Mouse (Mus musculus) hindbrain, embryonic 14.5 days (tissue): ENCODE data around the gene Relt. TPM values are rescaled to one million over a fixed set of nuclear protein-coding genes. Genes with fewer than 3 reads are reported as not detected.
"Not testable (repeated sequence)": the region's sequence is repeated elsewhere in the genome, so short reads cannot be mapped to it uniquely, and the experiment has no call there.

Experiments used
- ATAC-seq: fragments of 200-750 bp; cut with Nextera tagmentation; 2 replicates; pipeline ENCODE4 v1.8.0; 2017; ENCODE audit warnings: moderate number of reproducible peaks, mild to moderate bottlenecking, moderate TSS enrichment, moderate library complexity; ENCODE audit not compliant: low FRiP score
- DNase-seq: peaks from one replicate; pipeline ENCODE4 v3.0.0-alpha.2; 2015; ENCODE audit warnings: low spot score
- H3K27ac ChIP-seq: fragments of 300-500 bp; sonication (generic); 2 replicates; pipeline ENCODE4 v1.5.1; 2014; ENCODE audit warnings: mild to moderate bottlenecking, moderate library complexity
- H3K27me3 ChIP-seq: fragments of 300-500 bp; sonication (generic); 2 replicates; pipeline ENCODE4 v1.6.1; 2014; ENCODE audit warnings: mild to moderate bottlenecking, low read length, mixed read lengths; ENCODE audit not compliant: control insufficient read depth, insufficient read depth
- H3K36me3 ChIP-seq: fragments of 300-500 bp; sonication (generic); replicated peaks from 2 replicates; pipeline ENCODE4 v1.6.1; 2014; ENCODE audit not compliant: control insufficient read depth, insufficient read depth
- H3K4me1 ChIP-seq: fragments of 300-500 bp; sonication (generic); replicated peaks from 2 replicates; pipeline ENCODE4 v1.6.1; 2014; ENCODE audit warnings: antibody characterized with exemption, low read length, mixed read lengths; ENCODE audit not compliant: control insufficient read depth, insufficient read depth
- H3K4me2 ChIP-seq: fragments of 300-500 bp; sonication (generic); replicated peaks from 2 replicates; pipeline ENCODE4 v1.6.1; 2014; ENCODE audit warnings: mild to moderate bottlenecking, moderate library complexity
- H3K4me3 ChIP-seq: fragments of 300-500 bp; sonication (generic); replicated peaks from 2 replicates; pipeline ENCODE4 v1.5.1; 2014; ENCODE audit warnings: mild to moderate bottlenecking, low read length
- H3K9ac ChIP-seq: fragments of 300-500 bp; sonication (generic); 2 replicates; pipeline ENCODE4 v1.6.1; 2014
- H3K9me3 ChIP-seq: fragments of 300-500 bp; sonication (generic); 2 replicates; pipeline ENCODE4 v1.6.1; 2016; ENCODE audit warnings: low read length; ENCODE audit not compliant: control insufficient read depth
- WGBS: fragments of 180-500 bp; shearing (Covaris S2); extraction: QIAGEN DNeasy Blood & Tissue Kit; methylation state at CpG from one replicate; pipeline ENCODE4 v1.1.7; 2014; 5-methylcytosine and 5-hydroxymethylcytosine counted together
- polyA plus RNA-seq: library from polyadenylated mRNA; unstranded; fragments of >200 nt; fragmentation: Nextera tagmentation; extraction: Ambion mirVana; gene quantifications from 2 replicates; pipeline ENCODE4 v1.2.1, GENCODE M21; 2014

The Relt gene
- polyA plus RNA-seq, 1 experiment from 2014 or later, result 5.0 TPM

DNA sequence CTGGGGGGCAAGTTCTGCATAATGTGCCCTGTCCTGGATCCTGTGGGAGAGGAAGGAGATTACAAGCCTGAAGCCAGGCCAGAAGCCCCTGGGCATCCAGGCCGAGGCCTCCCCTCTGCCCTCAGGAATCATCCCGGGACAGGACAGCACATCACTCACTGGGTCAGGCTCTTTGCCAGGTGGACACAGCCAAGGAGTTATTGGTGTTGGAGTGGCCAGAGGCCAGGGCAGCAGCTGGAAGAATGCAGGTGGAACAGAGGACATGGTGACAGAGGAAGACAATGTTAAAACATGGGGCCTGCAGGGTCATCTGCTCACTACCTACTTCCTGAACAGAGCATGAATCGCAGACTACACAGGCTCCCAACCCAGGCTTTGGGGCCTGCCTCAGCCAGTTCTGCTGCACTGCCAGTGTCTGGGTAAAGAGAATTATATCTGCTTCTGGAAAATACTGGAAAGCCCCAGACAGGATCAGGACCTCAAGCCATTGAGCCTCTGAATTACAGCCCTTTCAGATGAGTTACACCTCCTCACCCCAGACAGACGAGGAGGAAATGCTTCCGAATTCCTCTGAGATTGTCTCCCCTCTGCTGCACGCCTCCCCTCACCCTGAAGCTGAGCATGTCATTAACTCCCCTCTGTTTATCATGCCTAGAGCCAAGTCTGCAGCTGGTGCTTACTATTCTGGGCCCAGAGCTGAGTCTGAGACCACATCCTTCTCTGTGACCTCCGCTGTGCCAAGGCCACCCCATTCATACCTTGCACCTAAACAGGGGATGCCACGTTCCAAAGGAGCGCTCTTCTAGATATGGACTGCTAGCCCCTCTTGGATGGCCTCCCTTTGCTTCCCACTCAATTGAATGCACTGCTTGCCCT is 11.5 kb downstream of the Relt start:
- H3K4me3 ChIP-seq, result no peak overlapping the region
- H3K9ac ChIP-seq, result peak overlapping the region; percentile 26; the same call in 1 of the 2 replicates
- no peak for DNase-seq
- no peaks in the 10 kb centered on the region for H3K36me3 ChIP-seq
- 67% methylated on average over 9 of the region's 9 CpGs for whole genome bisulfite sequencing
- no peaks in the 10 kb centered on the region for H3K27me3 ChIP-seq
- H3K4me2 ChIP-seq, result no peak overlapping the region
- peaks cover 10% of the 10 kb centered on the region for H3K4me1 ChIP-seq
- H3K9me3 ChIP-seq, result no peaks in the 10 kb centered on the region
- H3K27ac ChIP-seq, result peak overlapping the region; percentile 52; the same call in 1 of the 2 replicates
- ATAC-seq, result 0 out of 2 replicates have a peak, but pooled peaks have one; percentile 5

DNA sequence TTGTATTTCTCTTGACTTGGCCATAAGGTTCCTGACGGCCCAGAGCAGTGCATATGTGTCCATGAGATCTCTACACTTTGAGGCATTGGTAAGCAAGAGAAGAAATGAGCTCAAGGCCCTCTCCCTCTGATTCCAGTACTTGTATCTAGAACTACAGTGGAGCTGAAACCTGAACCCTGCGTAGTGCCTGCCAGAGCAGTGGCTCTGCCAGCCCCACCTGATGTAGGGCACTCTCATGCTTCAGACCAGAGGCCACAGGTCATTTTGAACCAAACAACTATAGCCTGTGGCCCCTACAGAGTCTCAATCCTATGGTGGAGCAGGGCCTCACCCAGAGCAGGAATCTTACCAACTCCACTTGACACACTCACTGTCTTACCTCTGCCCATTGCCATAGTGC is 13.7 kb downstream of the Relt start:
- 97% methylated on average over 2 of the region's 2 CpGs for WGBS
- Histone ChIP-seq H3K4me2 (no peak overlapping the region), H3K36me3 (no peaks in the 10 kb centered on the region), H3K4me3 (no peak overlapping the region), H3K9ac (no peak overlapping the region), H3K27me3 (no peaks in the 10 kb centered on the region), H3K9me3 (no peaks in the 10 kb centered on the region), H3K4me1 (peaks cover 16% of the 10 kb centered on the region), H3K27ac (no peak overlapping the region)
- DNase-seq, result no peak
- no peak for ATAC-seq

DNA sequence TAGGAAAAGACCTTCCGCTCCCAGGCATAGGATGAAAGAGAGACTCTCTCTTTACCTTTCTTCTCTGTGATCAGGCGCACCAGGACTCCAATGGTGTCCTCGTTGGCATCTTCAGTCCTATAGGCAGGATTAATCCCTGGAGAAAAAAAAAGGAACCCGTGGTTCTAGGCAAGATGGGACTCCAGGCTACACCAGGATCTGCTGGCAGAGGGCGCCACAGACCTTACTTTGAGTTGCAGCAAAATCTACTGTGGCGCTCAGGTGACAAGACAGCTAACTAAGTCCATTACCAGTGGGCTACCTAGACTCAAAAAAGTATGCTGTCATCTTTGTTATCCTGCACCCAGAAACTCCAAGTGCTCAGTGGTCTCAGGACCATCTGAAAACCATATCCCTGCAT is 14.5 kb downstream of the Relt start:
- H3K4me2 ChIP-seq, result no peak overlapping the region
- ATAC-seq (no peak), DNase-seq (peak; percentile 63)
- H3K36me3 ChIP-seq, result no peaks in the 10 kb centered on the region
- no peaks in the 10 kb centered on the region for H3K27me3 ChIP-seq
- 33% methylated on average over 6 of the region's 6 CpGs for WGBS
- no peak overlapping the region for H3K9ac ChIP-seq
- no peak overlapping the region for H3K27ac ChIP-seq
- no peaks in the 10 kb centered on the region for H3K9me3 ChIP-seq
- H3K4me1 ChIP-seq, result peaks cover 16% of the 10 kb centered on the region
- H3K4me3 ChIP-seq, result no peak overlapping the region

DNA sequence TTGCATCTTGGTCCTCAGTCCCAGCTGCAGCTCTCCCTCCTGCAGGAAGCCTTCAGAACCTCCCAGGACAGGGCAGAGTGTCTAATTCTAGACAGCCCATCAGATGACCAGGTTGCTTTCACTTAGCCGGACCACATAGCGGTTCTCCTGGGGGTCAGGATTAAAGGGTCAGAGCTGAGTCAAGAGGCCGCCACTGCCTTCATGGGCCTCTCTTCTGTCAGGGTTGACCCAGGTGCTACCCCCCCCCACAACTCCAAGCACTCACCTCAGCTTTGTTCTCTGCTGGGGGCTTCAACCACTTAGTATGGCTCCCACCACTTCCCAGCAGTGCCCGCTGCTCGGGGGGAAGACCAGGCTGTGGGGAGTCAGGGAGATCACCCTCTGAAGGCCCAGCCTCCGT is 16.1 kb downstream of the Relt start:
- ATAC-seq (no peak), DNase-seq (no peak)
- Histone ChIP-seq H3K4me2 (no peak overlapping the region), H3K9ac (no peak overlapping the region), H3K9me3 (no peaks in the 10 kb centered on the region), H3K27me3 (no peaks in the 10 kb centered on the region), H3K4me1 (peaks cover 16% of the 10 kb centered on the region), H3K4me3 (no peak overlapping the region), H3K27ac (no peak overlapping the region), H3K36me3 (no peaks in the 10 kb centered on the region)
- 92% methylated on average over 6 of the region's 6 CpGs for WGBS

DNA sequence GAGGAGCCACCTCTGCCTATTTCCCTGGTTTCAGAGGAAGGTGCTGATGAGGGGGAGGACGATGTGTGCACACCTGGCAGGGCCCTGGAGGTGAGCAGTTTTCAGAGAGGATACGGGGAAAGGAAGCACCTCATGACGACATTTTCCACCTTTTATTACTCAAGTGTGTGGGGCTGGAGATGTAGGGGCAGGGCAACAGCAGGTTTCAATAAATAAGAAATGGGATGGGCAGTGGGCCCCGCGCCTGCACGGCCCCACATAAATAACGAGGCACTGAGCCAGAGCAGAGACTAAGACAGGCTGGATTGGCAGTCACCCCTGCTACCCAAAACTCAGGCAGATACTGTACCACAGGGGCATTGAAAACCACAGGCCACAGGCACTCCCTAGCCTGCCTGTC is 17.2 kb downstream of the Relt start:
- not testable (repeated sequence) for H3K36me3 ChIP-seq, H3K9me3 ChIP-seq, H3K4me2 ChIP-seq, H3K27ac ChIP-seq, H3K27me3 ChIP-seq, ATAC-seq, H3K4me3 ChIP-seq, H3K9ac ChIP-seq, H3K4me1 ChIP-seq, DNase-seq
- WGBS, result 77% methylated on average over 7 of the region's 7 CpGs

DNA sequence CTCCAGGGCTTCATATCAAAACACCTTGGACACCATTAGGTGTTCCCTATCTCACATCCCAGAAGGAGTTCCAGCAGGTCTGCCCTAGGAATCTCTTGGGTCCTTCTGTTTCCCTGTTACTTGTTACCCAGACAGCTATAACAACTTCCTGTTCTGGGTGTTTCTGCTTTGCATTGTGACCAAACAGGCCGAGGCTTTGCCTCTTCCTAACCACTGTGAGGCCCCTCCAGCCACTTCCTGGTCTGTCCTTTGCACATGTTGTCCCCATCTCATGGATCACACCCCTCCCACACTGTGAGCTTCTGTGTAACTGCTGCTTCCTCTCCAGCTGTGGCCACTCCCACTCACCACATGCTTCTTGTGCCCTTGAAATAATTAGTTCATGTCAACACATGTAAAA is 17.8 kb downstream of the Relt start:
- ATAC-seq (no peak), DNase-seq (no peak)
- Histone ChIP-seq H3K4me2 (no peak overlapping the region), H3K27ac (no peak overlapping the region), H3K4me1 (0 out of 2 replicates have a peak, but pooled peaks cover 6% of the 10 kb centered on the region), H3K27me3 (no peaks in the 10 kb centered on the region), H3K9me3 (no peaks in the 10 kb centered on the region), H3K9ac (no peak overlapping the region), H3K36me3 (no peaks in the 10 kb centered on the region), H3K4me3 (no peak overlapping the region)
- WGBS, result 78% methylated on average over 1 of the region's 1 CpGs

DNA sequence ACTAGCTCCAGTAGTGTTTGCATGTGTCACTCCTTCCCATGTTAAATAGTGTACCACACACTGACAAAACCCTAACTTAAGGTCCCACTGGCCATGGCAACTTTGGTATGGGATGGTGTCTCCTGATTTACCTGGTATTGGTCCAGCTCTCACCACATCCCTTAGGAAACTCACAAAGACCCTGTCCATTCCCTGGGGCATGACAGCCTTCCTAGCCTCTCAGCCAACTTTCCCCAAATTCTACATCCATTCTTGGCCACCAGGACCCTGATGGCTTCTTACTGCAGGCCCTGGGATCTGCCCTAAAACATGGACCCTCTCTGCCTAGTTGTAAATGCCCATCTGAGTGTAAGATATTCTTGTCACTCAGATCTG is 18.2 kb downstream of the Relt start:
- DNase-seq, result no peak

DNA sequence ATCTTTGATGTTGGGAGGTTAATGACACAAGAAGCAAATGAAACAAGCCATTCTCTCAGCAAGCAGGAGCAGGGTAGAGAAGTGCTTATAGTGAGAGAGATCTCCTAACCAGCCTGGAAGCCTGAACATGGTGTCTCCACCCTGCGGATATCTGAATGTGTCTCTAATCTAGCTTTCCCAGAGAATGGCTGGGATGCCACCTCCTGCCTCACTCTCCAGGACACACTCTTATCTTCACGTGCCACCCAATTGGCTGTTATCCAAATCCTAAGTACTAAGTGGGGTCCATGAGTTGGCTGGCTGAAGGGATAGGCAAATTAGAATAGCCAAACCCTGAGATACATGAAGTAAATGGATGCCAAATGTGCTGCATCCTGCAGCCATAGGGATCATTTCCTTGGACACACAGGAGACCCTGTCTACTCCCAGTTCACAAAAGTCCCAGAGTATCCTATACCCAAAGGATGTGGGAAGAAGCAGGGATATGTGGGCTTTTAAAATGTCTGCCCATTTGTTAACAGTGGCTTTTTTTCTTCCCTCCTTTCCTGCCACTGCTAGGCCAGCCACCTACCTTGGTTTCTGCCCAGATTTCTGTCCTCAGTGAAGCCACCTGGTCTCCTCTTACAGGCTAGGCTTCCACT is 18.7 kb downstream of the Relt start:
- Histone ChIP-seq H3K4me3 (no peak overlapping the region), H3K27ac (no peak overlapping the region), H3K27me3 (no peaks in the 10 kb centered on the region), H3K9ac (no peak overlapping the region), H3K4me1 (0 out of 2 replicates have a peak, but pooled peaks cover 6% of the 10 kb centered on the region), H3K4me2 (no peak overlapping the region), H3K36me3 (no peaks in the 10 kb centered on the region), H3K9me3 (no peaks in the 10 kb centered on the region)
- WGBS, result 75% methylated on average over 2 of the region's 2 CpGs
- DNase-seq (no peak), ATAC-seq (no peak)

More for the DNA sequence above, 18.2 kb downstream of the Relt start:
- H3K9me3 ChIP-seq, result no peaks in the 10 kb centered on the region
- H3K27me3 ChIP-seq, result no peaks in the 10 kb centered on the region
- H3K4me2 ChIP-seq, result no peak overlapping the region
- no peak overlapping the region for H3K9ac ChIP-seq
- H3K27ac ChIP-seq, result no peak overlapping the region
- no peak overlapping the region for H3K4me3 ChIP-seq
- ATAC-seq, result no peak
- no peaks in the 10 kb centered on the region for H3K36me3 ChIP-seq
- 0 out of 2 replicates have a peak, but pooled peaks cover 6% of the 10 kb centered on the region for H3K4me1 ChIP-seq

DNA sequence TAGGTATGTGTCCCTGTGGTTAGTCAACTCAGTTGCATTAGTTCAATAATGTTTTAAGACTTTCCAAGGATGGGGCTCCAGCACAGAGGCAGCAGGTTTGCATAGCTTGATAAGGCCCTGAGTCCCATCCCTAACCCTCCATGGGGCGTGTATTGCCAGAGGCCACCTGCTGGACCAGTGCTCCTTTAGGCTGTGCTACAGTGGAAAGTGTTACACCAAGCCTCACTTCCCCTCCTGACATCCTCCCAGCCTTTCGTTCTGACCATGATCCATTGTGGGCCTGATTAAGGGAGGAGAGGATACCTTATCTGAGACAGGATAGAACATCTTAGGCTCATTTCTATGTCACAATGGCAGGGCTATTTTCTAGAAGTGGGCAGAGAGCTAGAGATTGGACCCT is 19.4 kb downstream of the Relt start:
- Histone ChIP-seq H3K4me2 (no peak overlapping the region), H3K27me3 (no peaks in the 10 kb centered on the region), H3K9ac (no peak overlapping the region), H3K9me3 (no peaks in the 10 kb centered on the region), H3K4me3 (no peak overlapping the region), H3K27ac (no peak overlapping the region), H3K4me1 (0 out of 2 replicates have a peak, but pooled peaks cover 6% of the 10 kb centered on the region), H3K36me3 (no peaks in the 10 kb centered on the region)
- DNase-seq, result no peak
- WGBS, result 92% methylated on average over 2 of the region's 2 CpGs
- no peak for ATAC-seq
